Mouse (Mus musculus): ENCODE data around the gene Lca5l.

The Lca5l gene

DNA sequence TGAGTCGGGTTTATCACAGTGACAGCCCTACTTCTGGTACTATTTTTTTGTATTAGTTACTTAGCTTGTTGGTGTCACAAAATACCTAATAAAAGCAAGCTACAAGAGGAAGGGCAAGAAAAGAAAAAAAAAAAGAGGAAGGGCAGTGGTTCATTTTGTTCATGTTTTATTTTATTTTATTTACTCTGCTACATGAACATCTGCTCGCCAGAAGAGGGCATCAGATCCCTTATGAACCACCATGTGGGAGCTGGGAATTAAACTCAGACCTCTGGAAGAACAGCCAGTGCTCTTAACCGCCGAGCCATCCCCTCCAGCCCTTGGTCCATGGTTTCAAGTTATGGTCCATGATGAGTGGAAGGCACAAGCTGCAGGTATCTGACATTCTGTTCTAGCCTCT lies 77.3 kb downstream of the Lca5l start:
- no peak for DNase-seq (ENCODE audit: low spot score)

DNA sequence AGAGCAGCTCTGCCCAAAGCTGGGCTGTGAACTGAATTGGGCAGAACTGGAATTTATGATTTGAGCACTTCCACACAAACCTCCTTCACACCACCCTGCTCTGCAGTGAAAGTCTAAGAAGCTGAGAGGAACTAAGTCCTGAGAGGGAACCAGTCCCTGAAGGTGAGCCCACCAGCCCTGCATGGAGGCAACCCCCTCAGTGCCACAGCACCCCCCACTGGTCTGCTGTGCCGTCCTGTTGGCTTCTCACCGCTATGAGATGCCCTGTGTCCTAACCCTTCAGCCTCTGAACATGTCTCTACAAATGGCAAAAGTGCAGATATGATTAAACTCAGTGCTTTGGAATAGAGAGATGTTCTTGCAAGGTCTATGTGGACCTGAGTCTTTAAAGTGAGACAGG lies 79.3 kb downstream of the Lca5l start:
- DNase-seq (ENCODE audit: low spot score), result no peak

DNA sequence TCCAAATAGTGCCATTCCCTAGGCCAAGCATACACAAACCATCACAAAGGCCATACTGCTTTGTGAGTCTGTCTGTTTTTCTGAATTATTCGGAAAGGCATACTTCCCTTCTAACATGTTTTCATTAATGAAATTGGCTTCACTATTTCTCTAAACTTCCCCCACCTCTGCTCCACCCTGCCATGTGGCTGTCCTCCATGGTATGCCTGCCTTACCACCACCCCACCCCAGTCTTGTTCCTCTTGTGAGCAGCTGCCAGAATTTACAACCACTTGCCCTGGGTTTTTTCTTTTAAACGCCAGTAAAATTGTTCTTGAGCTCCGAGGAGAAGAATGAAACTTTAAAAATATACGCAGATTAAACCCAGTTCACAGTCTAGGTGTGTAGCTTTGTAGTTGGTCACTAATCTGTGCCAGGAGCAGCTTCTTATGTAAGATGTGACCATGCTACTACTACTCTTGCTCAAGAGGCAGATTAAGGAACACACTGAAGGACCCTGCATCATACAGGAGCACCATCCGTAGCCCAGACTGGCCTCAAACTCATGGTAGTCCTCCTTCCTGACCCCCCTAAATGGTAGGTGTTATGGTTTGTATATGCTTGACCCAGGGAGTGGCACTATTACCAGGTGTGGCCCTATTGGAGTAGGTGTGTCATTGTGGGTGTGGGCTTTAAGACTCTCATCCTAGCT lies 81.3 kb downstream of the Lca5l start:
- no peak for DNase-seq (ENCODE audit: low spot score)

DNA sequence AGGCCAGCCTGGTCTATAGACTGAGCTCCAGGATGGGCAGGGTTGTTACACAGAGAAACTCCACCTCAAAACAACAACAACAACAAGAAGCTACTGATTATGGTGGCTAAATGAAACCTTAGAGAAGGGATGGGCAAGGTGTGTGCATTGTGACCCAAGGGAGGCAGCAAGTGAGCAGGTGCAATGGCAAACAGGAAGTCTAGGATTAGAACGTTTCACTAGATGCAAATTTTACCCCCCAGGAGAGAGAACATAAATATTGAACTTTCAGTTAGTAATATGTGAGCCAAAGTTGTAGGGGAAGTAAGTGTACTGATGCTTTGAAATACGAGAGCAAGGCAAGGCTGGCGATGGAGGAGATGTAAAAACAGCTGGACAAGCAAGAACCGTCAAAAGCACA lies 82.4 kb downstream of the Lca5l start:
- no peak for DNase-seq (ENCODE audit: low spot score)

All from testis, postnatal 10 days (tissue).